Mouse (Mus musculus) layer of hippocampus, postnatal 14 days (tissue): ENCODE data around the gene Gpbp1. TPM values are rescaled to one million over a fixed set of nuclear protein-coding genes. Genes with fewer than 3 reads are reported as not detected.

Source experiments
- total RNA-seq, 2 experiments: library from RNA; stranded (reverse); gene quantifications; 2 replicates each; pipeline ENCODE4 v1.2.3; 2021

The Gpbp1 gene
- total RNA-seq, 2 experiments from 2014 or later, result 82.5 to 83.5 TPM

Other genes starting within 250 kb of the Gpbp1 start
- not detected for gene Actbl2, start 235.1 kb downstream of the Gpbp1 start, total RNA-seq
- not detected for gene Gm49496, start 59.8 kb upstream of the Gpbp1 start, total RNA-seq
- gene Gm10198, start 102.7 kb upstream of the Gpbp1 start, total RNA-seq, result not detected
- 10 to 100 TPM; 21.9 to 24.9 TPM for gene Mier3, start 190.9 kb upstream of the Gpbp1 start, total RNA-seq